15 mouse cellular contexts compared by ENCODE assay signal in genomic region chr17:63146514-63146913, GRCm38 (mm10).
A peak's percentile ranks its signal among the peaks of the same experiment; 100 is the strongest.
DNase-seq lines count a peak whose midpoint lies in the region; ATAC-seq and TF ChIP-seq lines count a peak whose summit lies in the region.
"Had no signal": no experiment of that assay in that cellular context is flagged by ENCODE, and none has a peak within 500 bp of the region (broad histone marks: within the 10 kb centered on the region; RNA-seq: fewer than 3 reads in every experiment).

No protein-coding gene starts in this region.

- H3K9me3 ChIP-seq in forebrain, embryonic 15.5 days: no peaks in the 10 kb centered on the region
- H3K9me3 ChIP-seq in midbrain, embryonic 15.5 days: no peaks in the 10 kb centered on the region
- H3K9me3 ChIP-seq: heart, embryonic 10.5 days; liver, embryonic 15.5 days had no signal

- TF ChIP-seq CTCF in layer of hippocampus, adult 2 months (conservative IDR thresholded peaks at IDR 0.05): no peak

- peak in 1 of 2 experiments; percentile 26 for DNase-seq in layer of hippocampus, adult 2 months (ENCODE audit: low spot score in 2 of 2)
- no peak for DNase-seq in layer of hippocampus, adult 9-11 months
- DNase-seq in NIH3T3 (ENCODE audit: low read depth): peak; percentile 40
- no peak for DNase-seq in cerebellum, adult 18-20 months
- DNase-seq in adrenal gland, adult 2 months: no peak
- no peak for DNase-seq in kidney, postnatal 10 days
- DNase-seq: right cerebral cortex, postnatal 4 days; thymus, postnatal 36 days had no signal

- H3K9ac ChIP-seq in forebrain, embryonic 15.5 days (replicated peaks): no peak overlapping the region
- no peak overlapping the region for H3K9ac ChIP-seq in midbrain, embryonic 15.5 days
- H3K9ac ChIP-seq: liver, embryonic 15.5 days had no signal

- H3K4me3 ChIP-seq in layer of hippocampus, adult 2 months: no peak overlapping the region
- H3K4me3 ChIP-seq in forebrain, embryonic 15.5 days: no peak overlapping the region
- H3K4me3 ChIP-seq in midbrain, embryonic 15.5 days: no peak overlapping the region
- H3K4me3 ChIP-seq: heart, embryonic 10.5 days; liver, embryonic 15.5 days had no signal

- 0 out of 2 replicates have a peak, but pooled peaks have one; percentile 23 for ATAC-seq in forebrain, embryonic 15.5 days (replicated peaks)
- peak; percentile 18; the same call in 1 of the 2 replicates for ATAC-seq in midbrain, embryonic 15.5 days (replicated peaks)
- ATAC-seq: CD4-positive, CD25-positive, alpha-beta regulatory T cell, adult 4 months; Patski had no signal

- H3K4me1 ChIP-seq in forebrain, embryonic 15.5 days: peaks cover 30% of the 10 kb centered on the region
- H3K4me1 ChIP-seq in midbrain, embryonic 15.5 days: peaks cover 40% of the 10 kb centered on the region

- no peak overlapping the region for H3K4me2 ChIP-seq in forebrain, embryonic 15.5 days (replicated peaks)
- H3K4me2 ChIP-seq in midbrain, embryonic 15.5 days: no peak overlapping the region
- H3K4me2 ChIP-seq: liver, embryonic 15.5 days had no signal

- H3K36me3 ChIP-seq in forebrain, embryonic 15.5 days: no peaks in the 10 kb centered on the region
- H3K36me3 ChIP-seq in midbrain, embryonic 15.5 days (replicated peaks): no peaks in the 10 kb centered on the region
- H3K36me3 ChIP-seq: heart, embryonic 10.5 days; liver, embryonic 15.5 days had no signal

- peak overlapping the region; percentile 70 for H3K27ac ChIP-seq in layer of hippocampus, adult 2 months
- peak overlapping the region; percentile 70 for H3K27ac ChIP-seq in forebrain, embryonic 15.5 days (replicated peaks)
- H3K27ac ChIP-seq in midbrain, embryonic 15.5 days: peak overlapping the region; percentile 80
- H3K27ac ChIP-seq: heart, embryonic 10.5 days; kidney, postnatal 0 days; liver, embryonic 15.5 days had no signal

- WGBS in forebrain, embryonic 15.5 days: 26% methylated on average over 2 of the region's 2 CpGs
- 11% methylated on average over 2 of the region's 2 CpGs for WGBS in midbrain, embryonic 15.5 days

- H3K27me3 ChIP-seq in forebrain, embryonic 15.5 days: no peaks in the 10 kb centered on the region
- no peaks in the 10 kb centered on the region for H3K27me3 ChIP-seq in midbrain, embryonic 15.5 days (replicated peaks)
- H3K27me3 ChIP-seq: liver, embryonic 15.5 days; Patski had no signal
